Mouse (Mus musculus) cortical plate, adult 2 months (tissue): ENCODE measurements around the gene Urod.

Experiments used
- CTCF ChIP-seq: fragments of 200-500 bp; IDR thresholded peaks from 2 replicates; pipeline ENCODE4 v1.5.1; 2011; ENCODE audit warnings: mild to moderate bottlenecking, control low read depth, low read length; ENCODE audit not compliant: insufficient read depth; ENCODE audit errors: extremely low read depth
- POLR2A ChIP-seq: fragments of 200-500 bp; IDR thresholded peaks from 2 replicates; pipeline ENCODE4 v1.6.1; 2011; ENCODE audit warnings: mild to moderate bottlenecking, low read length, control low read depth; ENCODE audit not compliant: insufficient read depth; ENCODE audit errors: extremely low read depth

DNA sequence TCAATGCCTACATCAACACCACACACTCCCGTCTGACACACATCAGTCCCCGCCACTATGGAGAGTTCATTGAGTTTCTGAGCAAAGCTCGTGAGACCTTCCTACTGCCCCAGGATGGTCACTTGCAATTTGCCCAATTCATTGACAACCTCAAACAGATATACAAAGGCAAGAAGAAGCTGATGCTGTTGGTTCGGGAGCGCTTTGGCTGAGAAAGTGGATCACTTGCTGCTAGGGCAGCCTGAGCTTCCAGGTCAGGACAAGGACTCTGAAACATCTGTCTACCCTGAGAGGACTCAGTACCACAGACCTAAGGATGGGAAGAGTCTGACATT lies 7.1 kb downstream of the Urod start:
- no peak for TF ChIP-seq POLR2A
- no peak for TF ChIP-seq CTCF
